Mouse (Mus musculus): ENCODE results near the gene Onecut3. TPM values are rescaled to one million over a fixed set of nuclear protein-coding genes. Genes with fewer than 3 reads are reported as not detected.

The Onecut3 gene
- not detected for total RNA-seq (2021)
- long read RNA-seq, experiment 1, result 0 reads
- long read RNA-seq, experiment 2, result 0 reads

GRCm38 (mm10) chr10:80494732-80495131 lies at the start of gene Onecut3:
Gene Onecut3, plus strand, starts transcription at chr10:80494835.
- peak in 1 of 2 experiments; percentile 47 for DNase-seq (ENCODE audit: low spot score in 2 of 2)

- DNase-seq (ENCODE audit: low spot score in 2 of 2), result no peak
These were observed 49.6 kb upstream of the Onecut3 start for GRCm38 (mm10) chr10:80445052-80445451.

- peak; percentile 76 to 80 for DNase-seq (ENCODE audit: low spot score in 2 of 2)
These were observed 48.6 kb upstream of the Onecut3 start for GRCm38 (mm10) chr10:80445898-80446601.

DNA sequence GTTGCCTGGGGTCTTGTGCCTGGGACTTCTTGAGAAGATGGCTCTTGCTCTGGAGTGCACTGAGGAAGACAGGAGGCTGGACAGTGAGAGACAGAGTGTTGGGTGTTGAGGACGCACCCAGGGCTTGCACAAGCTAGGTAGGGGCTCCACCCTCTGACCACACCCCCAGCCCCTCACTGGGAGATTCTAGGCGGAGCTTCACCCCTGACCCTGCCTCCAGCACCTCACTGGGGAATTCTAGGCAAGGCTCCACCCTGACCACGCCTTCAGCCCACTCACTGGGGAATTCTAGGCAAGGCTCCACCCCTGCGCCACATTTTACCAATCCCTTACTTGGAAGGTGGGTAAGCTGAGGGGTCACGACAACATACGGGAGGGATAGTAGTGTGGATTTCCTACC lies 44.0 kb upstream of the Onecut3 start:
- no peak for DNase-seq (ENCODE audit: low spot score in 2 of 2)

DNA sequence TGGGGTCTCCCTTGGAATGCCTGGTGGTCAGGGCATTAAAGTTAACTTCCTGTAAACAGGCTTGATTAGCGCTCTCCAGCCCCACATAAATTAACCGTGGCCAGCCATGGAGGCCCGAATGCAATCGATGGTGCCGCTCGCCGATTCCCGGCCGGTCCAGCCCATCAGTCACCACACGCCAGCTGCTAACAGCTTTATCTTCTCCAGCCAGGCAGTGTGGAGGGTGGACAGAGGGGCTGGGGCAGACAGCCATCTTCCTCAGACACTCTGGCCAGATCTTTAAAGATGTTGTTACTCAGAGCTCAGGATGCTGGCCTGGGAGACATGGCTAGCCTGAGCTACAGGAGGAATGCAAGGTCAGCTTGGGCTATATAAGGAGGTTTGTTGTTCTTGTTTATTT lies 41.0 kb upstream of the Onecut3 start:
- DNase-seq (ENCODE audit: low spot score in 2 of 2), result no peak

DNA sequence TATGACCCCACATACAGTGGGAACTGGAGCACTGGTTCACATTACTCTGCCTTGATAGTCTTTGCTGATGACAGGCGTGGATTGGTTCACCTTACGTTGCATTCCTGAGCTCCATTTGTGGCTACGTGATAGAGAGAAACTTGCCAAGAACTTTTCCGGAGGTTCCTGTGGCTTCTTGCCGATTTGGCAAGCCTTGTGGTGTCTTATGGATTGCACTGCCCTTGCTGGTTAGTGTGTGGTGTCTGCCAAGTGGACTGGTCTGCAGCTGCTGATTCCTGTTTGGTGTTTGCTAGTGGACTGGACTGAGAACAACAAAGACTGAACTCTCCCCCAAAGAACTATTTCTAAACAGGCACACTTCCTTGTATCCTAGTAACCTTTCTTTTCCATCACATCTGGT lies 39.9 kb upstream of the Onecut3 start:
- no peak for DNase-seq (ENCODE audit: low spot score in 2 of 2)

DNA sequence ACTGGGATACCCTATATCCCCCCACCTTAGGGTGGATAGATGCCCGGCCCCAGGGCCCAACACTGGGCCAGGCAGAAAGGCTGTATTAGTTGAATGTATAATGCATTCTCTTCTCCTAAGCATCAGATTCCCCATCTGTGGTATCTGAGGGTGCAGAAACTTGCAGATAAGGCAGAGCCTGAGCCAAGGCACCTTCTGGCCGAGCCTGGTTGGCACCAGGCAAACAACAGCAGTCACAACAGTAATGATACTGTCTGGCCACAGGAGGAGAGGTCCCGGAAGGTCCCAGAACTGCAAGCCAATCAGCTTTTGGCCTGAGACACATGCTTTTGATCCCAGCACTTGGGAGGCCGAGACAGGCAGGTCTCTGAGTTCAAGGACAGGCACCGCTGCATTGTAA lies 38.9 kb upstream of the Onecut3 start:
- no peak for DNase-seq (ENCODE audit: low spot score in 2 of 2)

DNA sequence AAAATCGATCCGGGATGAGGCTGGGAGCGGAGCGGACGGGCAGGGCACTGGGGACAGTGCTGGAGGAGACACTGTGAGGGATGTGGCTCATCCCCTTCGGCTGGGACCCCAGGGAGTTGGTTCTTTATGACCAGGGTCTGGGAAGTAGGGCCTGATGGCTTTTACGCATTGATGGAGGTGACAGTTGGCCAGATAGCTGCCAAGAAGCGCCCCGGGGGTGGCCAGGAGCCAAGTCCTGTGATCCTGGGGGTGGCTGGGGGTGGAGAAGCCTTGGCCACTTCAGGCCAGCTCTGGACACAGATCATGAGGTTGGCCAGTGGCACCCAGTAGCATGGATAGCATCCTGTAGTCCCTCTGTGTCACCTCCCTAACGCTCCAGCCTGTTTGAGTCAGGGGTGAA lies 35.4 kb upstream of the Onecut3 start:
- no peak for DNase-seq (ENCODE audit: low spot score in 2 of 2)

- no peak for DNase-seq (ENCODE audit: low spot score in 2 of 2)
These were observed 35.0 kb upstream of the Onecut3 start for GRCm38 (mm10) chr10:80459671-80460070.

- DNase-seq (ENCODE audit: low spot score in 2 of 2), result no peak
These were observed 34.3 kb upstream of the Onecut3 start for GRCm38 (mm10) chr10:80460324-80460723.

GRCm38 (mm10) chr10:80461346-80461745 lies 33.3 kb upstream of the Onecut3 start:
- no peak for DNase-seq (ENCODE audit: low spot score in 2 of 2)

DNA sequence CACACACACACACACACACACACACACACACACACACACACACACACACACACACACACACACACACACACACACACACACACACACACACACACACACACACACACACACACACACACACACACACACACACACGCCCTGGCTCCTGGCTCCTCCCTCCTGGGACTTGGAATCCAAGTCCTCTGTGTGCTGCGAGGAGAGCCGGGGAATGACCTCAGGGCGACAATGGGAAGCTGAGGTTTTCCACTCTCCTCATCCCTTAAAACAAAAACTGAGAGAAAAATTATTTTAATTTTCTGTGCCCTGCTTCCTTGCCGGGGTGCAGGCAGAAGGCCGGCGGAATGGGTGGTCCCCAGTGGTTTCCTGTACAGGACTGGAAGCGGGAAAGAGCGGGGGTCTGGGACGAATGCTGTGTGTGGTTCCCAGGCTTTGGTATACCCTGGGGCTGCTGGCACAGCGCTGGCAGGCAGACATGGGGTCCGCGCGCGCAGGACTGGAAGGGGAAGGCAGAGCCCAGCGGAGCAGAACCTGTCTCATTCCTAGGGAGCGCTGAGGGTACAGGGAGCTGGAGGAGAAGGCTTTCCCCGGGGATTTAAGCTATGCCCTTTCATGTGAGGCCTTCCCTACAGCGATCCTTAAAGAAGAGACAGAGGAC lies 30.1 kb upstream of the Onecut3 start:
- DNase-seq (ENCODE audit: low spot score in 2 of 2), result no peak

DNA sequence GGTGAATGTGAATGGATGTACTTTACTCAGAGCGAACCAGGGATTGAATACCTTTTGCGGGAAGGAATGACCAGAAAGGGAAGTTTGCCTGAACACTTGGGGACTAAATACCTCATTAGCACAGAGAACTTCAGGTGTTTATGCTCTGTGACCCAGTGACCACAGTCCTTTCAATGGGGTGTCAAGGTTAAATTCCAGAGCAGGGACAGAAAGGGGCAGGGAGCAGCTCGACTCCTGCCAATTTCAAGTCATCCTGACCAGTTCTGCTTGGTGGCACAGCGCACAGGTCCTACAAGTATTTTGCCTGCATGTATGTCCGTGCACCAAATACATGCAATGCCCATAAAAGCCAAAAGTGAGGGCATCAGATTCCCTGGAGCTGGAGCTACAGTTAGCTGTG lies 29.6 kb upstream of the Onecut3 start:
- no peak for DNase-seq (ENCODE audit: low spot score in 2 of 2)

GRCm38 (mm10) chr10:80475290-80475959 lies 19.2 kb upstream of the Onecut3 start:
- DNase-seq (ENCODE audit: low spot score in 2 of 2), result peak; percentile 87 to 93

- DNase-seq (ENCODE audit: low spot score in 2 of 2), result no peak
These were observed 16.1 kb upstream of the Onecut3 start for GRCm38 (mm10) chr10:80478531-80478930.

DNA sequence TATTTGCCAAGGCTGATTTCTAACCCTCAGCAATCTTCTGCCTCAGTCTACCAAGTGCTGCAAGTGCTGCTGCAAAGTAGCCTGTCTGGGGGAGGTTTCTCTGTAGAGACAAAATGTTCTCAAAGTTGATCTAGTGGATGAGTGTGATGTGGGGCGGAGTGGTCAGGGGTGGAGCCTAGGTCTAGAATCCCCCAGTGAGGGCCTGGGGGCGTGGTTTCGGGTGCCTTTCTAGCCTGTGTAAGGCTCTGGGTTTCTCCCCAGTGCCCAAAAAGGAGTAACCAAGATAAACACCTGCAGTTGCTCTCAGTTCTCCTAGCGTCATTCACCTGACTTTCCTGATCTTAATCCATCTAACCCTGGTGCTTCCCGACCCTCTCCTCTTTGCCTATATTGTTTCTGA lies 13.6 kb upstream of the Onecut3 start:
- no peak for DNase-seq (ENCODE audit: low spot score in 2 of 2)

DNA sequence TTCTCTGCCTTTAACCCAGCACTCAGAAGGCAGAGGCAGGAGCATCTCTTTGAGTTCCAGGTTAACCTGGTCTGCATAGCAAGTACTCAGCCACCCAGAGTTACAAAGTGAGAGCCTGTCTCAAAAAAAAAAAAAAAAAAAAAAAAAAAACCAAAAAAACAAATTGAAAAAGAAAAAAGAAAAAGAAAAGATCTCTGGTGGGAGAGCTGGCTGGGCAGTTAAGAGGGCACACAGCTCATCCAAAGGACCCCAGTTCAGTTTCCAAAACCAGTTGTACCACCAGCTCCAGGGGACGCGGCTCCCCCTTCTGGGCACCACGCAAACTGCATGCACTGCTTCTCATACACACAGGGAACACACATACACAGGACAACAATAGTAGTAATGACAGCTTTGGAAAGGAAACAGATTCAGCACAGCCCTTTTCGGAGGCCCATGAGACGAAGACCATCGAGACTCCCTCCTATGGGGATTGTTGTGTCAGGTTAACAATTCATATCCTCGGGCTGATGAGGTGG lies 7.7 kb upstream of the Onecut3 start:
- DNase-seq (ENCODE audit: low spot score in 2 of 2), result no peak

- no peak for DNase-seq (ENCODE audit: low spot score in 2 of 2)
These were observed 4.6 kb upstream of the Onecut3 start for GRCm38 (mm10) chr10:80490051-80490450.

DNA sequence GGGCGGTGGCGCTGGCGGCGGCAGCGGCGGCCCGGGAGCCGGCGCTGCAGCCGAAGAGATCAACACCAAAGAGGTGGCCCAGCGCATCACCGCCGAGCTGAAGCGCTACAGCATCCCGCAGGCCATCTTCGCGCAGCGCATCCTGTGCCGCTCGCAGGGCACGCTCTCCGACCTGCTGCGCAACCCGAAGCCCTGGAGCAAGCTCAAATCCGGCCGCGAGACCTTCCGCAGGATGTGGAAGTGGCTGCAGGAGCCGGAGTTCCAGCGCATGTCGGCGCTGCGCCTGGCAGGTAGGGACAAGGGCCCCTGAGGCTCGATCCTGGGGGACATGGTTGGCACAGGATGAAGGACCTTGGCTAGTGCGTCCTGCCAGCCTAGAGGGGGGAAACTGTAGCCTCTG lies 1.3 kb downstream of the Onecut3 start:
- DNase-seq (ENCODE audit: low spot score in 2 of 2), result no peak

GRCm38 (mm10) chr10:80496421-80496820 lies 1.8 kb downstream of the Onecut3 start:
- no peak for DNase-seq (ENCODE audit: low spot score in 2 of 2)

DNA sequence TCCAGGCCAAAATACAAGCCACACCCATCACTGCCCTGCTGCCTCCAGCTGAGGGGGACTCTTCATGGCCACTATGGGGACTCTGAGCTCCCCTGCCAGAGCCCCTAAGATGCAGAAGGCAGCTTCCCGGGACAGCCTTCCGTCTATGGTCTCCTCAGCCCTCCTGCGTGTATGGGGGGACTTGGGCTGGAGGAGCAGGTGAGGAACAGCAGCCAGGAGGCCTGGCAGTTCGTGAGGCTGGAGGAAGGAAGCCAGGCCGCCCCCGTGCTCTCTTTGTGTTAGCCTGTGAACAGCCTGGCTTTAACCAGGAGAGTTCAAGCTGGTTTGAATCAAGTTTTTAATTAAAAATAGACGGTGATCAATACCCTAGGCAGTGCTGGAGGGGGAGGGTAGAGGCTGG lies 7.7 kb downstream of the Onecut3 start:
- DNase-seq (ENCODE audit: low spot score in 2 of 2), result no peak

DNA sequence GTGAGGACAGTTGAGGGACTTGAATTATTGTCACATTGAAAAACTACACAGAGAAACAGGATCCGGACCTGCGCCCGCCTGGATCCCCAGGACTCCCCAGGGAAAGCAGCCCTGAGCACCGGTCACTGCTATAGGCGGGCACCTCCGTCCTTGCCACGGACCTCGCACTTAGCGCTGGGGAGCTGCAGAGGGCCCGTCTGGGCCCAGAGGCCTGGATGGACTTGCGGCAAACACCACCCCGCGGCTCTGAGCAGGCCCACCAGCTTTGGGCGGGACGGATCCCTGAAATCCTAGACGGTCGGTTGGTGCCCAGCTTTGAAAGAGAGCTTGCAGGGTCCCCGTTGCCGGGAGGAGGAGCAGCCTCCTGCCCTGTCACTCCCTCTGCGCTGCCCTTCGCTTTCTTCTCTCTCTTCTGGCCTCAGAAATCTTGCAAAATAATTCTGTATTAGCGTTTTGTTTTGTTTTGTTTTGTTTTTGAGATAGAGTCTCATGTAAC lies 8.2 kb downstream of the Onecut3 start:
- no peak for DNase-seq (ENCODE audit: low spot score in 2 of 2)
